Mouse (Mus musculus): ENCODE measurements around the gene Golim4.

- TF ChIP-seq CTCF (IDR thresholded peaks at IDR 0.05; ENCODE audit: borderline replicate concordance, insufficient read depth, low read depth, low read length) (no peak), POLR2A (IDR thresholded peaks at IDR 0.05; ENCODE audit: borderline replicate concordance, insufficient read depth, low read length) (no peak)
These were observed 26.0 kb downstream of the Golim4 start for GRCm38 (mm10) chr3:75930659-75931225.
